Mouse (Mus musculus): Measurements from ENCODE around the gene Acin1. TPM values are rescaled to one million over a fixed set of nuclear protein-coding genes. Genes with fewer than 3 reads are reported as not detected.
A peak's percentile ranks its signal among the peaks of the same experiment; 100 is the strongest.

Acin1 gene
- total RNA-seq, 2 experiments from 2014 or later = 104 to 114 TPM

- no peak for DNase-seq
- intact Hi-C loops (cut with DNase I) = no loop called here
Observed at GRCm38 (mm10) chr14:54646898-54647636, 39.7 kb downstream of the Acin1 start.

- intact Hi-C loops (cut with DNase I) = no loop called here
Observed at GRCm38 (mm10) chr14:54646455-54646854, 40.3 kb downstream of the Acin1 start.

GRCm38 (mm10) chr14:54644294-54644693 is 42.4 kb downstream of the Acin1 start:
- intact Hi-C loops (cut with DNase I) = loop anchor here (5.0 kb wide), 1 partner anchor 417 kb away; no protein-coding TSS in a partner anchor
- DNase-seq = no peak

More at GRCm38 (mm10) chr14:54646455-54646854, 40.3 kb downstream of the Acin1 start:
- no peak for DNase-seq

GRCm38 (mm10) chr14:54643011-54643410 is 43.7 kb downstream of the Acin1 start:
- no peak for DNase-seq
- intact Hi-C loops (cut with DNase I) = loop anchor here (5.0 kb wide), 1 partner anchor 416 kb away; no protein-coding TSS in a partner anchor

GRCm38 (mm10) chr14:54642224-54642944 is 44.3 kb downstream of the Acin1 start:
- DNase-seq = no peak
- intact Hi-C loops (cut with DNase I) = loop anchor here (5.0 kb wide), 1 partner anchor 415 kb away; no protein-coding TSS in a partner anchor

- intact Hi-C loops (cut with DNase I) = loop anchor here (1.0 to 5.0 kb wide), 4 partner anchors 29 to 414 kb away; no protein-coding TSS in a partner anchor
- DNase-seq = peak; percentile 90 to 93
Observed at GRCm38 (mm10) chr14:54641305-54641969, 45.3 kb downstream of the Acin1 start, which contains the start of gene Cdh24. Gene Cdh24 (minus strand): TSS chr14:54641364.

- no peak for DNase-seq
- intact Hi-C loops (cut with DNase I) = loop anchor here (1.0 to 5.0 kb wide), 4 partner anchors 28 to 414 kb away; no protein-coding TSS in a partner anchor
Observed at GRCm38 (mm10) chr14:54640946-54641304, 45.8 kb downstream of the Acin1 start, which contains the start of gene Gm17606. Gene Gm17606 (plus strand): TSS chr14:54640952.

GRCm38 (mm10) chr14:54640121-54640520 is 46.6 kb downstream of the Acin1 start:
- no peak for DNase-seq
- intact Hi-C loops (cut with DNase I) = loop anchor here (2.0 to 5.0 kb wide), 3 partner anchors 27 to 413 kb away; no protein-coding TSS in a partner anchor

- intact Hi-C loops (cut with DNase I) = loop anchor here (5.0 kb wide), 1 partner anchor 576 kb away; no protein-coding TSS in a partner anchor
- no peak for DNase-seq
Observed at GRCm38 (mm10) chr14:54638210-54638609, 48.5 kb downstream of the Acin1 start.

GRCm38 (mm10) chr14:54636954-54637353 is 49.8 kb downstream of the Acin1 start:
- intact Hi-C loops (cut with DNase I) = loop anchor here (5.0 kb wide), 1 partner anchor 575 kb away; no protein-coding TSS in a partner anchor
- peak in 1 of 2 experiments; percentile 54 for DNase-seq

- intact Hi-C loops (cut with DNase I) = no loop called here
Observed at GRCm38 (mm10) chr14:54634182-54634581, 52.5 kb downstream of the Acin1 start.

GRCm38 (mm10) chr14:54632252-54632651 is 54.5 kb downstream of the Acin1 start:
- intact Hi-C loops (cut with DNase I) = no loop called here
- DNase-seq = no peak

More at GRCm38 (mm10) chr14:54634182-54634581, 52.5 kb downstream of the Acin1 start:
- DNase-seq = no peak

- no peak for DNase-seq
- intact Hi-C loops (cut with DNase I) = no loop called here
Observed at GRCm38 (mm10) chr14:54631240-54631599, 55.5 kb downstream of the Acin1 start.

GRCm38 (mm10) chr14:54630583-54631239 is 56.0 kb downstream of the Acin1 start:
- intact Hi-C loops (cut with DNase I) = no loop called here
- DNase-seq = no peak

GRCm38 (mm10) chr14:54629797-54630196 is 56.9 kb downstream of the Acin1 start:
- no peak for DNase-seq
- intact Hi-C loops (cut with DNase I) = no loop called here

- DNase-seq = no peak
- intact Hi-C loops (cut with DNase I) = no loop called here
Observed at GRCm38 (mm10) chr14:54628103-54628502, 58.6 kb downstream of the Acin1 start.

- intact Hi-C loops (cut with DNase I) = no loop called here
Observed at GRCm38 (mm10) chr14:54624976-54625375, 61.8 kb downstream of the Acin1 start.

GRCm38 (mm10) chr14:54623334-54623733 is 63.4 kb downstream of the Acin1 start:
- no peak for DNase-seq
- intact Hi-C loops (cut with DNase I) = no loop called here

More at GRCm38 (mm10) chr14:54624976-54625375, 61.8 kb downstream of the Acin1 start:
- DNase-seq = no peak

GRCm38 (mm10) chr14:54621133-54621532 is 65.6 kb downstream of the Acin1 start, which contains the start of gene Psmb11:
Gene Psmb11 (plus strand): TSS chr14:54621433.
- DNase-seq = no peak
- intact Hi-C loops (cut with DNase I) = no loop called here

- peak; percentile 92 to 93 for DNase-seq
- intact Hi-C loops (cut with DNase I) = loop anchor here (5.0 kb wide), 1 partner anchor 36 kb away; no protein-coding TSS in a partner anchor
Observed at GRCm38 (mm10) chr14:54617897-54618365, 68.8 kb downstream of the Acin1 start, which contains the start of gene Psmb5. Gene Psmb5 (minus strand): TSS chr14:54618022.
